Mouse (Mus musculus): ENCODE measurements around the gene Rhot1. TPM values are rescaled to one million over a fixed set of nuclear protein-coding genes. Genes with fewer than 3 reads are reported as not detected.

Gene Rhot1
- polyA plus RNA-seq, 1 experiment from 2014 or later, result 86.3 TPM

DNA sequence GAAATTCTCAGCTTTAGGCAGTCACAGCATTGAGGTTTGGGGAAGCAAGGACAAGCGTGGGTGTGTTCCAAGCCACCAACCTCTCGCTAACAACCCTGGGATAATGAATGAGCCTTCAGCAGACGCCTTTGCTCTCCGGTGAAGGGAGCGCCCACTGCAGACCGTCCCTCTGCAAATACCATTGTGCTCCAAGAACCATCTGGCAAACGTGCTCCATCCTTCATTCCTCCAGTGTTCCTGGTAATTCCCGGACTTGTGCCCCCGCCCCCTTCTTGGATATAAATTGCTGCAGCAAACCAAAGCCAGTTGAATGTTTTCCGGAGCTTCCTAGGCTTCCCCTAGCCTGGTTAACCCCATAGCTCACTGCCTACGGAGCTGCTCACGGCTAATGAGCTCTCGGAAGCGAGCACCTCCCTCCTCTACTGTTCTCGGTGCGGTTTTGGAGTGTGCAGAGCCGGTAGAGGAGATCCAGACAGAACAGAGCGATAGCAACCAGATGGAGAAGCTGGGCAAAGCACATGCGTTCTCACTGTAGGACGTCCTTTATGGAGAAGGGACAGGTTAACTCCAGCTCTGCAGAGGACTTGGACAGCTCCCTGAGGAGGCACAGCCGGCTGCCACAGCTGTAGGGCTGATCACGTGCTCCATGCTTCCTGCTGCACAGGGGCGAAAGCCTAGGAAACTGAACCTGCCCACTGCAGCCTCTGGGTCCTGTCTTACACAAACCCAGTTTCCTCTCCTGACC lies 81.1 kb downstream of the Rhot1 start:
- no peaks in the 10 kb centered on the region for H3K36me3 ChIP-seq (ENCODE audit: control insufficient read depth, insufficient read depth, low read length)
- H3K27me3 ChIP-seq (ENCODE audit: control insufficient read depth, insufficient read depth, low read length), result no peaks in the 10 kb centered on the region
- H3K27ac ChIP-seq (replicated peaks; ENCODE audit: low read depth, low read length), result peak overlapping the region; percentile 86
- no peaks in the 10 kb centered on the region for H3K9me3 ChIP-seq (ENCODE audit: control insufficient read depth, low read length)
- peak overlapping the region; percentile 33 for H3K4me3 ChIP-seq (replicated peaks; ENCODE audit: low read depth, low read length)
- peak overlapping the region; percentile 59 for H3K4me2 ChIP-seq (ENCODE audit: low read length)
- DNase-seq, result peak; percentile 77
- ATAC-seq (ENCODE audit: low FRiP score, low TSS enrichment), result peak; percentile 78
- H3K9ac ChIP-seq (replicated peaks; ENCODE audit: low read length), result peak overlapping the region; percentile 53
- under 1% methylated on average over 23 of the region's 23 CpGs for WGBS
- H3K4me1 ChIP-seq (ENCODE audit: control insufficient read depth, insufficient read depth, low read length), result peaks cover 15% of the 10 kb centered on the region

DNA sequence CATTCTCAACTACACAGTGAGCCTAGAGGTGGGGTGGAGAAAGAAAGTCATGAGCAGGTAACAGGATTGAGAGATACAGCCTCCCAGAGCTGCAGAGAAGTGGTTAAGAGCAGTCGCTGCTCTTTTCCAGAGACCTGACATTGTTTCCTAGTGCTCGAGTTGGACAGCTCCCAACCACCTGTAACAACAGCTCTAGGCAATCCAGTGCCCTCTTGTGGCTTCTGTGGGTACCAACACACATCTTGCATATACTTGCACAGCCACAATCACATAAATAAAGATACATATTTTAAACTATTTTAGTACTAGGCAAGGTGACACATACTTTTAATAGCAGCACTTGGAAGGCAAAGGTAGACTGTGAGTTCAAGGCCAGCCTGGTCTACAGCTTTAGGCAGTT lies 82.2 kb downstream of the Rhot1 start:
- Histone ChIP-seq H3K4me2 (ENCODE audit: low read length) (no peak overlapping the region), H3K4me3 (replicated peaks; ENCODE audit: low read depth, low read length) (no peak overlapping the region), H3K9ac (replicated peaks; ENCODE audit: low read length) (no peak overlapping the region), H3K36me3 (ENCODE audit: control insufficient read depth, insufficient read depth, low read length) (no peaks in the 10 kb centered on the region), H3K27ac (replicated peaks; ENCODE audit: low read depth, low read length) (no peak overlapping the region), H3K4me1 (ENCODE audit: control insufficient read depth, insufficient read depth, low read length) (peaks cover 21% of the 10 kb centered on the region), H3K27me3 (ENCODE audit: control insufficient read depth, insufficient read depth, low read length) (no peaks in the 10 kb centered on the region; the same call in 1 of the 2 replicates), H3K9me3 (ENCODE audit: control insufficient read depth, low read length) (no peaks in the 10 kb centered on the region)
- ATAC-seq (ENCODE audit: low FRiP score, low TSS enrichment), result no peak
- no peak for DNase-seq
- 88% methylated on average over 2 of the region's 2 CpGs for WGBS

- H3K9me3 ChIP-seq (ENCODE audit: control insufficient read depth, low read length), result no peaks in the 10 kb centered on the region
- no peaks in the 10 kb centered on the region for H3K36me3 ChIP-seq (ENCODE audit: control insufficient read depth, insufficient read depth, low read length)
- WGBS, result 20% methylated on average over 7 of the region's 7 CpGs
- peaks cover 23% of the 10 kb centered on the region for H3K4me1 ChIP-seq (ENCODE audit: control insufficient read depth, insufficient read depth, low read length)
- H3K4me2 ChIP-seq (ENCODE audit: low read length), result no peak overlapping the region
- H3K4me3 ChIP-seq (replicated peaks; ENCODE audit: low read depth, low read length), result no peak overlapping the region
- no peak overlapping the region for H3K9ac ChIP-seq (replicated peaks; ENCODE audit: low read length)
- ATAC-seq (ENCODE audit: low FRiP score, low TSS enrichment), result peak; percentile 70; the same call in 1 of the 2 replicates
- peak overlapping the region; percentile 78 for H3K27ac ChIP-seq (replicated peaks; ENCODE audit: low read depth, low read length)
- no peaks in the 10 kb centered on the region; the same call in 1 of the 2 replicates for H3K27me3 ChIP-seq (ENCODE audit: control insufficient read depth, insufficient read depth, low read length)
- DNase-seq, result peak; percentile 70
Observed at GRCm38 (mm10) chr11:80292463-80292862, 83.6 kb downstream of the Rhot1 start.

GRCm38 (mm10) chr11:80295066-80295465 lies 86.2 kb downstream of the Rhot1 start:
- Histone ChIP-seq H3K4me1 (ENCODE audit: control insufficient read depth, insufficient read depth, low read length) (peaks cover 28% of the 10 kb centered on the region), H3K9ac (replicated peaks; ENCODE audit: low read length) (no peak overlapping the region), H3K4me2 (ENCODE audit: low read length) (no peak overlapping the region), H3K27ac (replicated peaks; ENCODE audit: low read depth, low read length) (no peak overlapping the region), H3K36me3 (ENCODE audit: control insufficient read depth, insufficient read depth, low read length) (no peaks in the 10 kb centered on the region), H3K9me3 (ENCODE audit: control insufficient read depth, low read length) (no peaks in the 10 kb centered on the region), H3K4me3 (replicated peaks; ENCODE audit: low read depth, low read length) (no peak overlapping the region), H3K27me3 (ENCODE audit: control insufficient read depth, insufficient read depth, low read length) (no peaks in the 10 kb centered on the region; the same call in 1 of the 2 replicates)
- DNase-seq (no peak), ATAC-seq (ENCODE audit: low FRiP score, low TSS enrichment) (no peak)
- WGBS, result 23% methylated on average over 9 of the region's 9 CpGs

DNA sequence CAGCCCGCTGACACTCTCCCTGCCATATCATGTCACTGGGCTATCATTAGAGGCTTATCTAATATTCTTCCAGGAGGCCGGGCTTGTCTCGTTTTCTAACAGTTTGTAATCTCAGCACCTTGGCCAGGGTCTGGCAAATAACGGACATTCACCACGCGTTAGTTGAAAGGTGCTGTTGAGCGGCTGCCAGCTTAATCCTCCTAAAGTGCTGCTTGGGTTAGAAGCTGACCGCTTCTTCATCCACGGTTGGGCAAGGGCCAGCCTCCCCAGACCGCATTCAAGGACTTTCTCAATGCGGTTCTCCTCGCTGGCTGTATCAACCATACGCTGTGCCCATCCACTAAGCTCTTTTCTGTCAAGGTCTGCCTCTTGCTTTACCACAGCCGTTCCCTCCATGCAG lies 87.0 kb downstream of the Rhot1 start:
- Histone ChIP-seq H3K27me3 (ENCODE audit: control insufficient read depth, insufficient read depth, low read length) (no peaks in the 10 kb centered on the region; the same call in 1 of the 2 replicates), H3K27ac (replicated peaks; ENCODE audit: low read depth, low read length) (no peak overlapping the region), H3K4me3 (replicated peaks; ENCODE audit: low read depth, low read length) (no peak overlapping the region), H3K4me1 (ENCODE audit: control insufficient read depth, insufficient read depth, low read length) (peaks cover 24% of the 10 kb centered on the region), H3K4me2 (ENCODE audit: low read length) (no peak overlapping the region), H3K9ac (replicated peaks; ENCODE audit: low read length) (no peak overlapping the region), H3K36me3 (ENCODE audit: control insufficient read depth, insufficient read depth, low read length) (no peaks in the 10 kb centered on the region), H3K9me3 (ENCODE audit: control insufficient read depth, low read length) (no peaks in the 10 kb centered on the region)
- 23% methylated on average over 14 of the region's 14 CpGs for WGBS
- ATAC-seq (ENCODE audit: low FRiP score, low TSS enrichment) (no peak), DNase-seq (no peak)

- no peaks in the 10 kb centered on the region for H3K36me3 ChIP-seq (ENCODE audit: control insufficient read depth, insufficient read depth, low read length)
- H3K4me1 ChIP-seq (ENCODE audit: control insufficient read depth, insufficient read depth, low read length), result peaks cover 37% of the 10 kb centered on the region
- ATAC-seq (ENCODE audit: low FRiP score, low TSS enrichment), result no peak
- H3K27ac ChIP-seq (replicated peaks; ENCODE audit: low read depth, low read length), result no peak overlapping the region
- peak overlapping the region; percentile 99 for H3K4me2 ChIP-seq (ENCODE audit: low read length)
- peak overlapping the region; percentile 71 for H3K4me3 ChIP-seq (replicated peaks; ENCODE audit: low read depth, low read length)
- no peak for DNase-seq
- 8% methylated on average over 12 of the region's 12 CpGs for WGBS
- H3K9ac ChIP-seq (replicated peaks; ENCODE audit: low read length), result no peak overlapping the region
- H3K27me3 ChIP-seq (ENCODE audit: control insufficient read depth, insufficient read depth, low read length), result no peaks in the 10 kb centered on the region; the same call in 1 of the 2 replicates
- no peaks in the 10 kb centered on the region for H3K9me3 ChIP-seq (ENCODE audit: control insufficient read depth, low read length)
Observed at GRCm38 (mm10) chr11:80299513-80300235, 90.9 kb downstream of the Rhot1 start.

DNA sequence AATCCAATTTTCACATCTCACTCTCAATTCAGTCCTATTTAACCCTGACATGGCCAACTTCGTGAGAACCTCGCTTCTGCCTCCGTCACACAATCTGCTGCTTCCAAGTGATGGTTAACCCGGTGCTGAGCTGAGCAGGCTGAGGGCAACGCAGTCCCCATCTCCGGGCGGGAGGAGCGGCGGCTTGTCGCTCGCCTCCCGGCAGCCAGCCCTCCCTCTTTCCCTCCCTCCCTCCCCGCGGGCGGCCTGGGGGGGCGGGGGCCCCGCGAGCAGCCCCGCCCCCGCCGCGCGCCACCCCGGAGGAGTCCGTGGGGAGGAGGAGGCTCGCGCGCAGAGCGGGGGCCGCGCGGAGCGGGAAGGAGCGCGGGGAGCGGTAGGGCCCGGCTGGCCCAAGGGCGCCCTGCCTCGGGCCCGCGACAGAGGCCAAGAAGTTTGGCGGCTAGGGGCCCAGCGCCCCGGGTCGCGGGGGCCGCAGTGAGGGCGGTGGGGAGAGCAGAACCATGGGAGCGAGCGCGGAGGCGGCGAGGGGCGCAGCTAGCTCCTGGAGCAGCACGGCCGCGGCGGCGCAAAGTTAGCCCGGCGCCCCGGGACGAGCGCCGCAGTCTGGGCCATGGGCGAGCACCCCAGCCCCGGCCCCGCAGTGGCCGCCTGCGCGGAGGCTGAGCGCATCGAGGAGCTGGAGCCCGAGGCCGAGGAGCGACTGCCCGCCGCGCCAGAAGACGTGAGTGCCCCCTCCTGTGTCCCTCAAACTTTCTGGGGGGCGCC lies 91.9 kb downstream of the Rhot1 start, which contains the start of gene Rhbdl3:
TSS of gene Rhbdl3 (plus strand) at position 362 of the 765 bp plus-strand sequence.
- DNase-seq (peak; percentile 81), ATAC-seq (ENCODE audit: low FRiP score, low TSS enrichment) (peak; percentile 55)
- Histone ChIP-seq H3K27me3 (ENCODE audit: control insufficient read depth, insufficient read depth, low read length) (no peaks in the 10 kb centered on the region; the same call in 1 of the 2 replicates), H3K4me1 (ENCODE audit: control insufficient read depth, insufficient read depth, low read length) (peaks cover 34% of the 10 kb centered on the region), H3K9ac (replicated peaks; ENCODE audit: low read length) (peak within 1 kb of the TSS; percentile 73), H3K36me3 (ENCODE audit: control insufficient read depth, insufficient read depth, low read length) (no peaks in the 10 kb centered on the region), H3K27ac (replicated peaks; ENCODE audit: low read depth, low read length) (peak within 1 kb of the TSS; percentile 86), H3K4me3 (replicated peaks; ENCODE audit: low read depth, low read length) (peak within 1 kb of the TSS; percentile 71), H3K9me3 (ENCODE audit: control insufficient read depth, low read length) (no peaks in the 10 kb centered on the region), H3K4me2 (ENCODE audit: low read length) (peak within 1 kb of the TSS; percentile 99)
- under 1% methylated on average over 71 of the region's 81 CpGs for WGBS

DNA sequence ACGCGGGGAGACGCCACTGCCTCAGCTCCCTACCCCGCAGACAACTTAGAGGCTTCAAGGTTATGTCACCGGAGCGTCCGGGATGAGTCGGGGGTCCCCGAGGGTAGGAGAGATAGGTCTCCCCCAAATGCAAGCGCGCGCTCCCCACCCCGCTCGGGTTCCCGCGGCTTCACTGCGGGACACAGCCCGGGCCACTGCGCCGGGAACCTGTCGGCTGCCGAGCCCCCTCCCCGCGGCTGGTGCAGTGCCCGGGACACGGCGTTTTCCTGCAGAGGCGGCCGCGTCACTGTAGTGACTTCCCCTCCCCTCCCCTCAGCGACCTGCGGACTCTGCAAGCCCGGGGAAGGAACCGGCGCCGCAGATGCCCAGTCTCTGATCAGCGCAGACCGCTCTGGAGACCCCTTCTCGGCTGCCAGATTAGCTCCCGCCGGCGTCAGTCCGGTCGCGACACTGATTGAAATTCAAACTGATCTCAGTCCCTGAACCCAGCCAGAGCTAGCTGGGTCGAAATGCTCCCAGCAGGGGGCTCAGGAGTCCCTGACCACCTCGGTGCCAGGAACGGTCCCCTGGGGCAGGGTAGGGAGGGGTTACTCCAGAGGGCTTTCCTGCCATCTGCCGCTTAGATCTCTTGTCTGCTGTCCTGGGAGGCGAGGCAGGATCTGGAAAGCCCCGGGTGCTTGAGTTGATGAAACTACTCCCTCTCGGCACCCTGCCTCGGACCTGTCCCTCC lies 92.7 kb downstream of the Rhot1 start:
- peak overlapping the region; percentile 99 for H3K4me2 ChIP-seq (ENCODE audit: low read length)
- ATAC-seq (ENCODE audit: low FRiP score, low TSS enrichment) (peak; percentile 70), DNase-seq (peak; percentile 88)
- peak overlapping the region; percentile 73 for H3K9ac ChIP-seq (replicated peaks; ENCODE audit: low read length)
- H3K27me3 ChIP-seq (ENCODE audit: control insufficient read depth, insufficient read depth, low read length), result no peaks in the 10 kb centered on the region
- peaks cover 29% of the 10 kb centered on the region for H3K4me1 ChIP-seq (ENCODE audit: control insufficient read depth, insufficient read depth, low read length)
- H3K4me3 ChIP-seq (replicated peaks; ENCODE audit: low read depth, low read length), result peak overlapping the region; percentile 71
- peak overlapping the region; percentile 86 for H3K27ac ChIP-seq (replicated peaks; ENCODE audit: low read depth, low read length)
- no peaks in the 10 kb centered on the region for H3K36me3 ChIP-seq (ENCODE audit: control insufficient read depth, insufficient read depth, low read length)
- WGBS, result 0% methylated on average over 53 of the region's 53 CpGs
- no peaks in the 10 kb centered on the region for H3K9me3 ChIP-seq (ENCODE audit: control insufficient read depth, low read length)
